Mouse (Mus musculus): Measurements from ENCODE around the gene Txndc5.
A peak's percentile ranks its signal among the peaks of the same experiment; 100 is the strongest.

The Txndc5 gene

GRCm38 (mm10) chr13:38463410-38463809 is 65.2 kb downstream of the Txndc5 start:
- peak; percentile 9 for DNase-seq (ENCODE audit: low spot score)

GRCm38 (mm10) chr13:38451446-38451845 is 77.2 kb downstream of the Txndc5 start:
- no peak for DNase-seq (ENCODE audit: low spot score)

Data from retina, embryonic 14.5 days (tissue).